Mouse (Mus musculus): ENCODE results near the gene Sox1.

Gene Sox1

DNA sequence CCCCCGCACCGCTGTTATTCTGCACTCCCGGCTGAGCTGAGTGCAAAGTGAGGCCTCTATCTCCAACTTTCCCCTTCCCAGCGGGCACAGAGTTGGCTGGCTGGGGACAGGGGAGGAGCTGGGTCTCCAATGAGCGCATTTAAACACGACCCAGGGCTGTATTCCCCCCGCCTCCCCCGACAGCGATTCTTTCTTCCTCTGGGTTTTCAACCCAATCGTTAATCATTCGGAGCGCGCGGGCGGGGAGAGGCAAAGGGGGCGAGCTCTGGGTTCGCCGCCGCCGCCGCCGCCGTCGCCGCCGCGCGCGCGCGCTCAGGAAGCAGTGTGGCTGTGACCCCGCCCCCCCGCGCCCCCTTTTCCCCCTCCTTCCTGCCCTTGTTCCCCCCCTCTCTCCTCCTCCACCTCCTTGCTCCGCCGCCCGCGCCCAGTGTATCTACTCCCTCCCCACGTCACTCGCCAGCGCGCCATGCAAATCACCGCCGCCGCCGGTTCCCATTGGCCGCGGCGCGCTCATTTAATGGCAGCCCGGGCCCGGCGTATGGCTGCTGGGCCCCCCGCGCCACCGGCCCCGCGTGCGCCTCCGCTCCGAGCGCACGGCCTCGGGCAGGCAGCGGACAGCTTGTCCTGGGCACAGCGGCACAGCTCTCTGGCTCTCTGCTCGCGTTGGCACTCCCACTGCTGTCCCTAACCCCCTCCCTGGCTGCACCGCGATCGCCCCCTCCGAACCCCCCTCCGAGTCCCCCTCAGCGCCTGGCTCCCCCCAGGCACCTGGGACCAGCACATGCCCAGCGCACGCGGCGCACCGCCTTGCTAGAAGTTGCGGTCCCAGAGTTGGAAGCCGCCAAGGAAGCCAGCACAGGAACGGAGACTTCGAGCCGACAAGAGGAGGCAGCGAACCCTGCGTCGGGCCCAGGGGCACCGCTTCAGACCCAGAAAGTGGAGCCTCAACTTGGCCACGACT, at the start of gene Sox1:
Gene Sox1, plus strand, starts transcription at position 225 of the 961 bp plus-strand sequence.
- DNase-seq (ENCODE audit: low read depth): no peak

DNA sequence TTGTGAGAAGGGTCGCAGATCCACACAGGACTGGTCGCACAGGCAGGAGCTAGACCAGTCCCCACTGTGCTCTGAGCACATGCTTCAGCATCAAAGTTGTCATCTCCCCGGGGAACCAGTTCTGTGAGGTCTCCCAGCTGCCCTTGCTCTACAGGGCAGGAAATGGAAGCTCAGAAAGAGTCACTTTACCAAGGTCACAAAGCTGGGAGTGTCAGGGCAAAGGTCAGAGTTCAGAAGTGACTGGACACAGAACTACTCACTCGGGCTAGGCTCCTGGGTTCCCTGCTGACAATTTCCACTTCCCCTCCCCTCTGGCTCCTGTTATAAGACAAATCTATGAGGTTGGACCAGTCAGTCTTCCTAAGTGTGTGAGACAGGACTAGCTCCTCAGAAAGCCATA, 49.2 kb upstream of the Sox1 start:
- no peak for DNase-seq (ENCODE audit: low read depth)

DNA sequence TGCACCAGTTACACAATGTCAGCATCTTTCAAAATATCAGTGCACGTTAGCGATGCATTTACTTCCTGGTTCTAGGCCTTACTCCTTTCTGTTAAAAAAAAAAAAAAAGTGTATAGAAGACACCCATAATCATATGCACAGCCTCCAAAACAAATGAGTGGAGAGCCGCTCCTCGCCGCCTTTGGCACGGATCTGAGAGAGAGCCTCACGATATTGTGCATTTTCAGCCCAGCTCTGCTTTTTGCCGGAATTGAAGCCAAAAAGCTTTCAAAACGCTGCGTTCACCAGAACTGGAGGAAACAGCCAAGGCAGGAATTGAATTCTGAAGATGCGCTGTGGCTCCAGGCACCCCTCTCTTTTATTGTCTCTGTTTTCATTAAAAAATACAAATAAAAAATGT, 48.2 kb upstream of the Sox1 start:
- no peak for DNase-seq (ENCODE audit: low read depth)

DNA sequence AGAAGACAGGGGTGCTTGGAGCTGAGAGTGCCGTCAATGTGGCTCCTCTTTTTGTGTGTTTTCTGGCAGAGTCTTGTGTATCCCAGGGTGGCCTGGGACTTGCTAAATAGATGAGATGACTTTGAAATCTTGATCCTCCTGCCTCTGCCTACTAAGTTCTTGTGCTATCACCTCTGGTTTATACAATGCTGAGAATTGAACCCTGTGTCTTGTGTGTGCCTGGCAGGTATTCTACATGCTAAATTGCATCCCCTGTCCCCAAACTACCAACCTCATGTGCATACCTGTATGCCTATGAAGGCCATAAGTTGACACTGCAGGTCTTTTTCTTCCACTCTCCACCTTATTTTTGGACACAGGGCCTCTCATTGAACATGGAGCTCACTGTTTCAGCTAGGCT, 46.8 kb upstream of the Sox1 start:
- DNase-seq (ENCODE audit: low read depth): no peak

DNA sequence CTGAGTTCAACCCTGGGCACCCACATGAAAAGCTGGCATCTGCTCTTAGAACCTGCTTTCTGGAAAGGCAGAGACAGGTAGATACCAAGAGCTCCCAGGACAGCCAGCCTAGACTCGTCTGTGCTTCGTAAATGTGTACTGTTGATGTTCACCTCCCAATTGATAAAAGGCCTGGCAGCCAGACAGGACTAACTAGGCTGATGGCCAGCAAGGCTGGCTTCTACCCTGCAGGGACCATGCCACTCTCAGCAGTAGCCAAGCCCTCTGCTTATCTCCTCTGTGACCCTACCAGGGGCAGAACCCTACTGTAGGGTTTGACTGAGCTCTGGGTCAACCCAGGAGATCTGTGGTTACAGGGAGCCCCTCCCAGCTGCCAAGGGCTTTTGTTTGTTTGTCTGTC, 45.5 kb upstream of the Sox1 start:
- no peak for DNase-seq (ENCODE audit: low read depth)

DNA sequence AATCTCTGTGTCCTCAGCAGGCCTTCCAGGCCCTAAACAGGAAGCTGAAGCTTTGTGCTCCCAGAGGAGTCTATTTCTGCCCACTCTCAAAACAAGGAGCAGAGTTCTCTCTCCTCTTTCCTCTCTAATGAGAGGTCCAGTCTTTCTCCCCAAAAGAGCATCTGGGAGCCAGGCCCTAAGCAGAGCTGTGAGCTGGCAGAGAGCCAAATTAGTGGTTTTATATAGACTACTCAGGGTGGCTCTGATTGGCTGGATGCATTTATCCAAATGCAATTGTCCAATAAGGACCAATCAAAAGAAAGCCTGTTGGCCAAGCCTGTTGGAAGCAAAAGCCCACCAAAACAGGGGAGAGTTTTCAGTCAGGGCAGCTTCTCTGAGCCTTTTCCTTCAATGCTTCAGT, 44.0 kb upstream of the Sox1 start:
- DNase-seq (ENCODE audit: low read depth): no peak

DNA sequence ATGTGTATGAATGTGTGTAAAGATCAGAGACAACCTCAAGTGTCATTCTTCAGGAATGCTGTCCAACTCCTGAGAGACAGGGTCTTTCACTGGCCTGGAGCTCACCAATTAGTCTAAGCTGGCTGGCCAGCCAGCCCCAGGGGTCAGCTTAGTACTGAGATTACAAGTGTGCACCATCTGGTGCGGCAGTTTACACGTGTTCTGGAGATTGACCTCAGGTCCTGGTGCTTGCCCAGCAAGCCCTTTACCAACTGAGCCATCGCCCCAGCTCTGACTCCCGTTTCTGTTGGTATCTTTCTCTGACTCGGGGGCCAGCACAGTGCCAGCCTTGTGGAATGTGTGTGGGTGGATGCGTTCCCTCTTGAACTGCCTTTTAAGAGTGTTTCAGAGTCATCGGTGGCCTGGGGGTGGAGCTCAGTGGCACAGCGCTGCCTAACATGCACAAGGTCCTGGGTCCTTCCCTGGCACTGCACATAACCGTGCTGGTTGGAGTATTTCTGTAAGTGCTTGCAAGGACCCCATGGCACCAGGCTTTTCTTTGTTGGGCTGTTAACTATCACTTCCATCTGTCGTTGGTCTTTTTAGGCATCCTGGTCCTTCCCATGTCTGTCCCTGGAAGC, 40.6 kb upstream of the Sox1 start:
- DNase-seq (ENCODE audit: low read depth): no peak

DNA sequence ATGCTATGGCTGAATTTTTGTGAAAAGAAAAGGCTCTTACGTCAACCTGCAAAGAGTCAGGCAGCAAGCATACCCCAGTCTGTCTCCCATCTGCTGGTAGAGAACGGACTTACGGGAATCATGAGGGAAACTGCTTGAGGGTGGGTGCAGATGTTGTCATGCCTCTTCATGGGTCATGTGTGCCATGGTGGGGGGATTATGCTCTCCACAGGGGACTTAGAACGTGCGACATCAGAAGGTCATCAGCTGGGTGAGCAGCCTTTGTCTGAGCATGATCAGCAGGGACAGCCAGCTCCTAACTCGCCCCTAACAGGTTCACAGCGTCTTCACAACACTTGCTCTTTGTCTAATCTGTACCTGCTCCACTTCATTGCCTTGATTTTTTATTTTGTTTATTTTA, 26.9 kb upstream of the Sox1 start:
- DNase-seq (ENCODE audit: low read depth): no peak

DNA sequence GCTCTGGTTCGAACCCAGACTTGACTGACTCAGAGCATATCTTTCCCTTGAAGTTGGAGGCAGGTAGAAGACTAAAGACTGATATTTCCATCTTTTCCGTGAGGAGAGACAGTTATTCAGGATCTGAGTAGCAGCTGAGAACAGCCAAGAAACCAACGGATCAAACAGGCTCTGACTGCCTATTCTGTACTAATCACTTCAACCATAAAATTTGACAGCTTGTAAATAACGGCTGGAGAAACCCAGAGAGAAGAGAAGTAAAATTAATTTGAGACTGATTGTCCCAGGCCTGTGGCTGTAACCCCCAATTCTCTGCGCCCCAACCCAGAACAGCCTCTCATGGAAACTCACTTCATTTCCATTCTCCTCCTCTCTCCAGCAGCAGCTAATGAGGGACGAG, 26.2 kb upstream of the Sox1 start:
- no peak for DNase-seq (ENCODE audit: low read depth)

DNA sequence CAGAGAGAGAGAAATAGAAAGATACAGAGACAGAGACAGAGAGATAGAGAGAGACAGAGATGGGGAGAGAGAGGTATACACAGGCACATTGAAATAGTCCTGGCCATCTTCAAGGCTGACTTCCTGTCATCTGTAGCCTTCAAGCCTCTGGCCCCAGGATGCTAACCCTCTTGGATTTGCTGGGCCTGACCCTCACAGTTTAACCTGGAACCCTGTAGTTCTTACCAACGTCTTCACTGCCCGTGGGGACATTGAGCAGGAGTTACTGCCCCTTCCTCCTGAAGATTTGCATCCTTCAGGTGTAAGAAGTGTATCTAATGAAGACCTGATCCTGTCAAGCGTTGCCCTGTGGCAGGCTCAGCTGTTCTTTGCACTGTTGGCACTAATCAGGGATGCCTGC, 14.0 kb upstream of the Sox1 start:
- DNase-seq (ENCODE audit: low read depth): no peak

DNA sequence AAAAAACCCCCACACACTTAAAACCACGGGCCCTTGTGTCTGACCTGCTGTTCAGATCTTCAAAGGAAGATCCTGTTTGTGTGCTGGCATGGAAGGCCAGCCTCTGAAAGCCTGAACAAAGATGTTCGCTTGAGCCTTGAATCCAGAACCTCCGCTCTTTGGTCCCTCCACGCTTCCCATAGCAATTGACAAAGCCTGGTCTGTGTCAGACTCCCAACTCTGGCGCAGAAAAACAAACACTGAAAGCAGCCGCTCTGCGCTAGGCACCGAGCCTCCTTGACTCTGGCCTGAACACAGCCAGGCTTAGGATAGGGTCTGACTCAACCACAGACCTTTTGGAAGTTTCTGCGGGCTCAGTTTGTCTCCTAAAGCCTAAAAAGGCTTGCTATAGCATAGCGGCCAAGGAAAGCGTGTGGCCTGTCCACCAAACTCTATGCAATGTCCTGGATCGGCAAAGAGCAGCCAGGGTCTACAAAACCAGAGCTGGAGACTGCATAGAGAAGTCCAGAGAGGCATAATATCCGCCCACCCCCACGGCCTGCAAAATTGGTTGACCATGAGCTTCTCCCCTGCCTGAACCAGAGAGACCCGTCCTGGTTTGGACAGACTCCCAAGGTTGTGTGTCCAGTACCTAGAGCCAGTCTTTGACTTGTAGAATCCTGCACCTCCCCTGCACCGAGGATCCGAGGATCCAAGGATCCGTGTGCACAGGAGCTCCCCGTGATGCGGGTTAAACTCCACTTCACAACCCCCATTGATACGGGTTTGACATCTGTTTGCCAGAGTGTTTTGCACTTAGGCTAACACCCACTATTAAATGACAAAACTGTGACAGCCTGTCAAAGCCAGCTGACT, 12.2 kb upstream of the Sox1 start:
- no peak for DNase-seq (ENCODE audit: low read depth)

DNA sequence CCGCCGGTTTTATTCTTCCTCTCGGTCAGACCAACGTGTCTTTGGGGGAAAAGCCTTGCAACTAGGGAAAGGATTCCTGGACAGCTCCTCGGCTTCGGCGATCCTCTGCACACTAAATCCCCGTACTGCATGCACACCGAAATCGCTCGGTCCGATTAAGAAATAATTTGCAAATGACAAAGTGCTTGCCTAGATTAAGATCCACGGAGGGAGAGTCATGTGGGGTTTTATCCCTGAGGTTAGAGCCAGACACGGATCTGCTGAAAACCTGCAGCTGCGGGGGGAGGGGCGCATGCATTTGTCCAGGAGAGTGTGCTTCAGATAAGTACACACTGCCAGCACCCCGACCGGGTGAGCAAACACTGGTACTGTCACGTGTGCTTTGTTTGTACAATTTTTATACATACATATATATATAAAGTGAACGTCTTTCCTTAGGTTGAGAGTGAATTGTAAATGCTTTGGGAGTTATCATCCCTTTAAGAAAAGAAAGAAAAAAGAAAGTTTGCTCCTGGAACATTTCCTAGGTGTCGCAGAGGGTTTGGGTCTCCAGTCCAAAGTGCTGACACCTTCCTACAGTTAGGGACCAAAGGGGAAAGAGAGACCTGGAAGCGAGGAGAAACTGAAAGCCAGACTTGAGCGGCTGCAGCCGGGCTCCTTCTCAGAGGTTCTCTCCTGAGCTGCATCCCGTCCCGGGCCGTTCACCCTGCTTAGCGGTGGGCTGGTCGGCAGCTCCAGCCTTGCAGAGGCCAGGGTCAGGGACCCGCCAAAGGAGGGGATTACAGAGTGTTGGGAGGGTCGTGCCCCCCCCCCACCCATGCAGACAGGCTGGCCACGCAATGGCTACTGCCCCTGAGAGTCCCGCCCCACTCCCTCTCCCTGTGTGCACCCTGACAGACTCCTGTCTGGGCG, 10.9 kb upstream of the Sox1 start:
- DNase-seq (ENCODE audit: low read depth): no peak

DNA sequence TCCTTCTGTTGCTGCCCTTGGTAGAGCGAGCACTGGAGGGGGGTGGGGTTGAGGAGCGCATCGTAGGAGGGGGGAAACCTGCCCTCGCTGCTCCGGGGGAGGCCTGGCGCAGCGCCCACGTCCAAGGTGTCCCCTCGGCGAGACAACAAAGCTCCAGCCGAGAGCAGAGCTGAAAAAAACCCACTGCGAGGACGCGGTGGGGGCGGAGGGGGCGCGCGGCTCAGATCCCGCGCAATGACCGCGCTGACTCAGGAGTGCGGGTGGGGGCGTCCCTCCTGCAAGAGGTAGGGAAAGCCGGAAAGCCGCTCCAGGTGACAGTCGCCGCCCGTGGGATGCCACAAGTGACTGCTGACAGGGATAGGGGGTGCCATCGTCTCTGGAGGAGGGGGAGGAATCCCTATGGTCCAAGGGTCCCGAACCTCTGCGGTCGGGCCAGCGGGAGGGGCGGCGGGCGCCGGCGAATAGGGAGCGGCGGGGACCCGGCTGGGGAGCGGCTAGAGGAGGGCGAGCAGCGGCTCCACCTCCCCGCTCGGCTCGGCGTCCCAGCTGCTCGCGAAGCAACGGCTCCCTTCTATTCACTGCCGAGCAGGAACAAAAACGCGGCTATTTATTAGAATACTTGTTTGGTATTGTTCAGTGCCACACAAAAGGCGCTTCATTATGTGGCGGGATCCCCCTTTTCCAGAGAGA, 10.0 kb upstream of the Sox1 start:
- no peak for DNase-seq (ENCODE audit: low read depth)

DNA sequence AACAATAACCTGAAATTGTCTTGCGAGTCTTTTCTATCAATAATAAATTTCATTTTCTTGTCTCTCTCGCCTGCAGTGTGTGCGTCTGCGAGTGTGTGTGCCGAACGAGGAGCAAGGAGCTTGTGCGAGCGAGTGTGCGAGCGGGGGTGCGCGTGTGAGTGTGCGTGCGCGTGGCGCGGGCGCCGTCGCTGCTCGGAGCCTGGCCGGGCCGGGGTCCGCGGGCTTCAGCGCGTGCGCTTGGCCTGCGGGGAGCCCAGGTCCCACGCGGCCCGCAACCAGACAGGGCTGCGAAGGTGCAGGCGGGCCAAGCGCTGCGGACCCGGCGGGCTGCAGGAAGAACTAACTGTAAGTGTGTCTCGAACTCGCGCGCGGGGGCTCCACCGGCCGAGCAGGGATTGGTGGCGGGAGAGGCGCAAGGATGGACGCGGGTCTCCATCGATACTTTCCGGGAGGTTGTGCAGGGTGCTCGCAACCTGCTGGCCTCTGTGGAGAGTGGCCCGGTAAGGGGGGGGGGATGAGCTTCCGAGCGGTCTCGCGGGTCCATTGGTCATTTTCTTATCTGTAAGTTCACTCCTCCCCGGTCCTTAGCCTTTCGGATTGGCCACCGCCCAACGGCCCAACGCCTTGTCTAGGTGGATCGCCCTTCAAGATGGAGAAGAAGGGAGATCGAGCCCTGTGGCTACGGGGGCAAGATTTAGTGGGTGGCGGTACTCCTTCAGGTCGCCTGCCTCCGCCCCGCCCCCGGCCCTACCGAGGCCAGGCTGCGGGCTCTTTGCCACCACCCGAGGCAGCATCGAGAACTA, 9.2 kb upstream of the Sox1 start:
- no peak for DNase-seq (ENCODE audit: low read depth)

DNA sequence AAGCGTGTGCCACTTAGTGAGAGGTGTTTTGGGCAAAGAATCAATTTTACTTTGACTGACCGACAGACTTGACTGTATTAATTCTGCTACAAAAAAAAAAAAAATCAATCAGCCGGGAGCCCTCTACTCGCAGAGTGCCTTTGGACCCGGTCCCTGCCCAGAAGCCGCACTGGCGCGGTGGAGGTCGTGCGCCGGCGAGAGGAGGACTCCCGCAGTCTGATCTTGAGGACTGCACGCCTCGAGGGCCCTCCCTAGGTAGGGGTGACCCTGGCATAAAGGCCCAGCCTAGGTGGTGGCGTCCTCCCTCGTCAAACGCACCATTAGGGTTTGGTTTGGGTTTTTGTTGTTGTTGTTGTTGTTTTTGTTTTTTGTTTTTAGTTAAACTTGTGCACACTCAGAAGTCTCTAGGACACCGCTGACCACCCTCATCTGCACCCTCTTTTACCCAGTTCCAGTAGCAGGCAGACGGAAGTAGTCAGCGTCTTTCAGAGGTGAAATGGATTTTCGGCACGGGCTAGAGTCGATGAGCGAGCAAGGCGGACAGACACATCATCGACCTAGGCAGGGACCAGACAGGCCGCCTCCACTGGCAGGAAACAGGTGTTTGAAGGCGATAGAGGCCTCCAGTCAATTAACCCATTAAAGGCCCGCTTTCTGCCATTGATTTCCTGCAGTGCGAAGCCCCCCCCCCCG, 8.4 kb upstream of the Sox1 start:
- no peak for DNase-seq (ENCODE audit: low read depth)

DNA sequence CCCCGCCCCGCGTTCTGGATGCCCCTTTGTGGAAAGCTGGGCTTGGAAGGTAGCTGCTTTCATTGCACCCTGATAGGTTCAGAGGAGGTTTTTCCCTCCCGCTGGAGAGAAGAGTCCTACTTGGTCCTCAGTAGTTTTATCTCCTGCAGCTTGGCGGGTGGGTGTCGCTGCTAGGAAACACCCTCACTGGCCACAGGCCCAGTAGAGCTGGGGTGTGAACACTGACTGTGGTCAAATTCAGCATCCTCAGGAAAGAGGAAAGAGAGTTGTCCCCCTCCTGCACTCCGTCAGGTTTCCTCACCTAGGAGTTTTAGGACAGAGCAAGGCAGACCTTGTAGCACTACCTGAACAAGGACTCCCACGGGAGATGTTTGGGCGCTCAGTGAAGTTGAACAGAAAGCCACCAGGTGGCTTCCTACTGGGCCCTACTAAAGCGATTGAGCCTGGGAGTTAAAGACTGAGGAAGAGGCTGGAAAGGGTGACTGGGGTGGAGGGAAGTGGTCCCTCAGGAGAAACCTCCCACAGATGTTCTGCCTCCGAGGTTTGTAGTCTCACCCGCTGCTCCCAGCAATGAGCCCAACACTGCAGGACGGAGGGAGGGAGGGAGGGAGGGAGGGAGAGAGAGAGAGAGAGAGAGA, 7.8 kb upstream of the Sox1 start:
- no peak for DNase-seq (ENCODE audit: low read depth)

DNA sequence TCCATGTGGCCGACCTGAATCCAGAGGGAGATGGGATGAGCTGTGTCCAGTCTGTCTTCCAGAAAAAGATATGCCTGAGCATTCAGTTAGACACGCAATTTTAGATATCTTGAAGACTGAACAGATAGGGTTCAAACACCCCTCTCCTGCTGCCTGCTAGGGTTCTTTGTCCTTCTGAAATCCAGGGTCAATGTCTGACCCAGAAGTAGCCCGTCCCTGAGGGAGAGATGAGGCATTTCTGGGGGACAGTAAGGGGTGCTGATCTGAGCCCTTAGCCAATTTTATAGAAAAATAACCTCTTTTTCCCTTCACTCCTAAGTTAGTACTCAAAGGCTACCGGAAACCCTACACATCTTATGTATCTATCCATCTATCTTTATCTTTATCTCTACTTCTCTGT, 7.2 kb upstream of the Sox1 start:
- DNase-seq (ENCODE audit: low read depth): no peak

DNA sequence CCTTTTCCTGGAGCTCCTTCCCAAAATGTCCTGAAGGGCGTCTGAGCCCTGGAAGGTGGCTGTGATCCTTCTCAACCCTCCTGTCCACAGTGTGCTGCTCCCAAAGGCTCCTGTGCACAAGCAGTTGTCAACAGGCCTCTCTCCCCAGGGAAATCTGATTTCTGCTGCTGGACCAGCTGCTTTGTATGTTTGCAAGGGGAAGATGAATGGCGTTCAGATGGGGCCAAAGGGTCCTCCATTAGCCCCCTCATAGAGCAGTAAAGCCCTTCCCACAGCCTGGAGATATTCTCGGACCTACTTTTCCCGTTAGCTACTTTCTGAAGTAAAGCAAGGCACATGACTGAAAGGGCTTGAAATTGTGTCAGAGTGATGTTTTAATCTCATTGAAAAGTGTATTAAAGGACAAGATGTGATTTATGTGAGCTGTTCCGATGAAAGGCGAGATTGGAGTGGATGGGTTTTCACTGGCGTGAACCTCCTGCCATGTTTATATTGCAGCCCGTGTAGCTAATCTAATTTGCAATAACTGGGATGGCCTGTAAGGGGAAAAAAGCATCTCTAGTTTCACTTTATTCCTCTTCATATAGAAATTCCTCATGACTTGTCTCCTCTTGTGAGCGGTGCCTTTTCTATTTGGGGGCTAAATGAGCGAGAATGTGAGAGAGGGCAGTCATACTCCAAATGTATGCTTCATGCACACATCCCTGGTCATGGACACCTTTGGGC, 6.5 kb upstream of the Sox1 start:
- DNase-seq (ENCODE audit: low read depth): no peak
